Mouse (Mus musculus) spleen, adult 2 months (tissue): Measurements from ENCODE around the gene Pdcd1lg2.

Experiments used
- CTCF ChIP-seq: fragments of 200-500 bp; IDR thresholded peaks from 2 replicates; pipeline ENCODE4 v1.5.1; 2011; ENCODE audit warnings: mild to moderate bottlenecking, inconsistent platforms; ENCODE audit not compliant: insufficient read depth, insufficient read length, insufficient replicate concordance; ENCODE audit errors: extremely low read depth
- POLR2A ChIP-seq: fragments of 200-500 bp; IDR thresholded peaks from 2 replicates; pipeline ENCODE4 v1.6.1; 2011; ENCODE audit warnings: low read depth, low read length, inconsistent platforms

GRCm38 (mm10) chr19:29430953-29431352, 20.2 kb downstream of the Pdcd1lg2 start:
- no peak for TF ChIP-seq POLR2A
- TF ChIP-seq CTCF = no peak
